17 mouse cellular contexts compared by ENCODE assay signal in genomic region chr15:36930433-36930832, GRCm38 (mm10).
"Had no signal": no experiment of that assay in that cellular context is flagged by ENCODE, and none has a peak within 500 bp of the region (broad histone marks: within the 10 kb centered on the region; RNA-seq: fewer than 3 reads in every experiment).

No protein-coding gene starts in this region.

- DNase-seq: kidney, adult 9 months; kidney, postnatal 36 days; left cerebral cortex, postnatal 4 days; lung, embryonic 14.5 days; lung, postnatal 10 days; lung, postnatal 4 days; retina, postnatal 1 day; right cerebral cortex, postnatal 4 days; thymus, adult 2 months; thymus, postnatal 25 days had no signal

- H3K9me3 ChIP-seq: limb, embryonic 15.5 days; liver, embryonic 12.5 days; midbrain, embryonic 15.5 days; neural tube, embryonic 13.5 days had no signal

- H3K4me3 ChIP-seq: limb, embryonic 15.5 days; liver, embryonic 12.5 days; megakaryocyte, embryonic 14.5 days; midbrain, embryonic 15.5 days; neural tube, embryonic 13.5 days had no signal

- H3K36me3 ChIP-seq: limb, embryonic 15.5 days; midbrain, embryonic 15.5 days; neural tube, embryonic 13.5 days had no signal

- H3K27ac ChIP-seq: kidney, postnatal 0 days; limb, embryonic 15.5 days; liver, embryonic 12.5 days; midbrain, embryonic 15.5 days; neural tube, embryonic 13.5 days; stomach, postnatal 0 days had no signal

- H3K4me1 ChIP-seq: limb, embryonic 15.5 days; midbrain, embryonic 15.5 days; neural tube, embryonic 13.5 days had no signal

- H3K27me3 ChIP-seq: limb, embryonic 15.5 days; liver, embryonic 12.5 days; midbrain, embryonic 15.5 days; neural tube, embryonic 13.5 days had no signal

- H3K9ac ChIP-seq: limb, embryonic 15.5 days; liver, embryonic 12.5 days; lung, embryonic 14.5 days; midbrain, embryonic 15.5 days; neural tube, embryonic 13.5 days had no signal
